Mouse (Mus musculus) spleen, adult 2 months (tissue): ENCODE data around the gene 4933427D14Rik.

Experiments used
- CTCF ChIP-seq: fragments of 200-500 bp; IDR thresholded peaks from 2 replicates; pipeline ENCODE4 v1.5.1; 2011; ENCODE audit warnings: mild to moderate bottlenecking, inconsistent platforms; ENCODE audit not compliant: insufficient read depth, insufficient read length, insufficient replicate concordance; ENCODE audit errors: extremely low read depth
- POLR2A ChIP-seq: fragments of 200-500 bp; IDR thresholded peaks from 2 replicates; pipeline ENCODE4 v1.6.1; 2011; ENCODE audit warnings: low read depth, low read length, inconsistent platforms

DNA sequence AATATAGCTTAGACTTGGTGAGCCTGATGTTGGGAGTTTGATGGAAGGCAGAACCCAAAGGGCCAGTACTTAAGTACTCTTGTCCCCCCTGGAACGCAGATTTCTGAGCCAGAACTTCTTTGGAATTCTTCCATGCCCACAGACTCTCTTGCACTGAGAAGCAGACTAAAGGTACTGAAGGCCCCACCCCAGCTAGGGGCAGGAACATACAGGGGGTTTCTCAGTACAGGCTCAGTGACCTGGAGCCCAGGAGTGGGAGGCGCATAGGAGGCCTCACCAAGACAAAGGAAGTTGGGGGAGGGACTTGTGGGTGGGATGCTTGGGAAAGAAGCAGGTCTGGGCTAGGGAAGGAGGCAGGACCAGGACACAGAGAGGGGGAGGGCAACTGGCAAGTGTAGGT is 56.1 kb downstream of the 4933427D14Rik start:
- TF ChIP-seq POLR2A = no peak
- no peak for TF ChIP-seq CTCF
